Mouse (Mus musculus) thymus, adult 2 months (tissue): ENCODE data around the gene Etl4. TPM values are rescaled to one million over a fixed set of nuclear protein-coding genes. Genes with fewer than 3 reads are reported as not detected.

Source experiments
- DNase-seq: peaks from one replicate; pipeline ENCODE4 v3.0.0; 2021
- H3K27ac ChIP-seq: fragments of 200-500 bp; 2 replicates; pipeline ENCODE4 v1.5.1; 2012; ENCODE audit warnings: low read length, control low read depth; ENCODE audit not compliant: control insufficient read depth, insufficient read depth
- H3K27me3 ChIP-seq: fragments of 200-500 bp; 2 replicates; pipeline ENCODE4 v1.6.1; 2012; ENCODE audit warnings: mild to moderate bottlenecking, low read length, moderate library complexity, mixed read lengths; ENCODE audit not compliant: control insufficient read depth, insufficient read depth
- H3K36me3 ChIP-seq: fragments of 200-500 bp; 2 replicates; pipeline ENCODE4 v1.6.1; 2012; ENCODE audit warnings: mild to moderate bottlenecking, low read length, moderate library complexity; ENCODE audit not compliant: control insufficient read depth, insufficient read depth
- H3K4me1 ChIP-seq: fragments of 200-500 bp; replicated peaks from 2 replicates; pipeline ENCODE4 v1.6.1; 2012; ENCODE audit warnings: low read length; ENCODE audit not compliant: control insufficient read depth, insufficient read depth
- H3K4me3 ChIP-seq: fragments of 200-500 bp; 2 replicates; pipeline ENCODE4 v1.5.1; 2012; ENCODE audit warnings: mild to moderate bottlenecking, low read length, control low read depth, moderate library complexity; ENCODE audit not compliant: control insufficient read depth, insufficient read depth
- CTCF ChIP-seq: fragments of 200-500 bp; IDR thresholded peaks from 2 replicates; pipeline ENCODE4 v1.5.1; 2012; ENCODE audit warnings: mild to moderate bottlenecking, control low read depth, low read length, moderate library complexity, borderline replicate concordance; ENCODE audit not compliant: control insufficient read depth, poor library complexity, insufficient read depth; ENCODE audit errors: extremely low read depth
- POLR2A ChIP-seq: fragments of 200-500 bp; IDR thresholded peaks from 2 replicates; pipeline ENCODE4 v1.6.1; 2012; ENCODE audit warnings: mild to moderate bottlenecking, low read length, control low read depth, moderate library complexity; ENCODE audit not compliant: control insufficient read depth, poor library complexity, insufficient read depth; ENCODE audit errors: extremely low read depth
- WGBS: fragments of 180-500 bp; shearing (Covaris S2); methylation state at CpG from one replicate; pipeline ENCODE4 v1.1.7; 2018; 5-methylcytosine and 5-hydroxymethylcytosine counted together
- polyA plus RNA-seq: library from polyadenylated mRNA; depleted of rRNA; stranded (reverse); fragments of >200 nt; gene quantifications from 2 replicates; pipeline ENCODE4 v1.2.3, GENCODE M21; 2012

Etl4 gene
- polyA plus RNA-seq, 1 experiment, result 9.7 TPM

DNA sequence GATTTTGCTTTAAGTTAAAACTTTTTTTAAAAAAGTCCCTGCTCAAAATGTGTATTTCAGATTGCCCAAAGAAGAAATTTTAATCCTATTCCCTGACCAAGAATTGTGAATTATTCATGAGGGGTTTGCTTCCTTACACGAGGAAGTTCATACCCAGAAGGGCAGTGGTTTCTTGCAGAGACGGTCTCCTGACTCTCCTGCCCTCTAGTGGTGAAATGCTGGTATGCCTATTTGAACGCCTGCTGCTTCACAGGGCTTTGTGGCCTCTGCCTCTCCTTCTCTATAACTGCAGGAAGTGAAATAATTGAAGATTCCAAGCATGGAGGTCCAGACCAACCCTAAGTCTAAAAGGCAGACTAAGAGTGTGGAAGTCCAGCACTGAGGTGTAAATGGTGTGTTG is 585.1 kb downstream of the Etl4 start:
- TF ChIP-seq POLR2A (no peak), CTCF (no peak)

DNA sequence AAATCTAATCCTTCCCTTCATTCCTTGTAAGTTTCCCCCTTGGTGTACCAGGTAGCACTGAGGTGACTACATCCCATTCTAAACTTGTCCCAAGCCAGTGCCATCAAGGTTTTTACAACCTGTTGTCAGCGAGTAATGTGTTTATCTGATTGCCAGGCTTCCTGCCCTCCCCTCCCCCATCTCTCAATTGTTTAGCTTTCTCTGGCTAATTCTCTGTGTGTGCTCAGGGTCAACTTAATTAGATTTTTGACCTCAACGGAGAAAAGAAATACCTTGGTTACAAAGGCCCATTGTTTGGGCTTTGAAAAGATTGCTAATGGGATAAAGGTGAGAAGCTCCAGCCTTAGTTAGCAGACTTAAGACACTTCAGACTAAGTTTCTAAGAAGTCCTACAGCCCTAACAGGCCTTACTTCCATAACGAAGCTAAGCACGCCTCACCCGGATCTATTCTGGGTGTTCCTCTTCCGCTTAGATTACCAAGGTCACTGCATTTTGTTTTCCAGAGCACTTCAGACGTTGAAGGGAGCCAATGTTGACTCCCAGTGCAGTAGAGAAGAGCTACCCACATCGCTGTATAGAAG is 586.7 kb downstream of the Etl4 start:
- H3K4me1 ChIP-seq, result no peaks in the 10 kb centered on the region
- no peak for DNase-seq
- H3K4me3 ChIP-seq, result no peak overlapping the region
- WGBS, result 75% methylated on average over 8 of the region's 8 CpGs
- no peaks in the 10 kb centered on the region for H3K27me3 ChIP-seq
- TF ChIP-seq CTCF, result no peak
- no peak for TF ChIP-seq POLR2A
- no peak overlapping the region for H3K27ac ChIP-seq
- no peaks in the 10 kb centered on the region for H3K36me3 ChIP-seq

More for the DNA sequence above, 585.1 kb downstream of the Etl4 start:
- WGBS, result 13% methylated on average over 3 of the region's 3 CpGs
- DNase-seq, result peak; percentile 20
- Histone ChIP-seq H3K4me3 (no peak overlapping the region), H3K27me3 (no peaks in the 10 kb centered on the region), H3K36me3 (no peaks in the 10 kb centered on the region), H3K4me1 (no peaks in the 10 kb centered on the region), H3K27ac (no peak overlapping the region)

DNA sequence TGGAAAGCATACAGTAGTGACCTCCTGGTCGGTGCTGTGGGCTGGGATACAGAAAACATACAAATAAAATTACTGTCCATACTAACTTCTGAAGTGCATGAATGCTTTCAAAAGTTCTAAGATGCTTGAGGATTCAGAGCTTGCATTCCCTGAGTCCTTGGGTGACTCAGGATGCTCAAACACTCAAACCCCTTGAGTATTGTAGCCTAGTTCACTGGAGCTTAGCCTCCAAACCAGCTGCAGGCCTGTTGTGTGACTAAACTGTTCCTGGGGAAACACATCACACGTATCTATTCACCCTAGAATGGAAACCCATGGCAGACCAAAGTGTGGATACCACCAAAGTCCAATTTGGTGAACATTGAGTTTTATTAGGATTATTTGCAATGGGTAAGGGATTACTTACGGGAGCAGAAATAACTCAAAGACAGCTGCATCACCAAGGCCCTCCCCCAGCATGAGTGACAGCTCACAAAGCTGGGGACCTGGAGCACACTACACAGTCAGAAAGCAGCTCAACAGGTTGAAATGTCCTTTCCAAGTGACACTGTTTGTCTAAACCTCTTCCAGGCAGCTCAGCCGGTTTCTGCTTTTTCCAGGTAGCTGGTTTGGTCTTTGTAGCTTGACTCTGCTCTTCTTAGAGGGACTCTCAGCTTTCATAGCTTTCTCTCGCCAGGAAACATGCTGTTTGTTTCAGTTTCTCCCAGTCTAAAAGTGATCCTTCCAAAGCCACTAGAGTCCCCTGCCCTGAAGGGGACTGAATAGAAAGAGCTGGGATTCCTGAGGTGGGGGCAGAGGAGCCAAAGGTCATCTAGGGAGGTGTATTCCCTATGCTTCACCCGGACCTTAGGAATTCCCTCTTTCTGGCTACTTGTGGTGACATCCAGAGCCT is 598.5 kb downstream of the Etl4 start:
- no peak for DNase-seq
- TF ChIP-seq CTCF, result no peak
- TF ChIP-seq POLR2A, result no peak
- Histone ChIP-seq H3K36me3 (no peaks in the 10 kb centered on the region), H3K27me3 (no peaks in the 10 kb centered on the region), H3K4me1 (no peaks in the 10 kb centered on the region), H3K4me3 (no peak overlapping the region), H3K27ac (no peak overlapping the region)
- WGBS, result 64% methylated on average over 6 of the region's 6 CpGs

DNA sequence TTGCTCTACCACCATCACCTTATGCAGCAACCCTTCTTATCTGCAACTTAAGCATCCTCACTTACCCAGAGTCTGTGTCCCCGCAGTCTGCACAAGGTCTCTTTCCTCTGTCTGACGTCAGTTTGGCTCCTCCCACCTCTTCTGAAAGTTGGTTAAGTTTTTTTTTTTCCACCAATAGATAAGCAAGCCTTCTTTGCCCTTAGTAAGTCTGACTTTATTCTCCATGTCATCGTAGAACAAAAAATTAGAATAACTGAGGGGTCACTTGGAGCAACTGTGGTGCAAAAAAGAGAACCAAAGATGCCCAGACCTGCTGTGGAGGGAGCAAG is 599.1 kb downstream of the Etl4 start:
- no peak for DNase-seq
- 63% methylated on average over 3 of the region's 3 CpGs for WGBS
- TF ChIP-seq CTCF (no peak), POLR2A (no peak)
- Histone ChIP-seq H3K4me1 (no peaks in the 10 kb centered on the region), H3K36me3 (no peaks in the 10 kb centered on the region), H3K27me3 (no peaks in the 10 kb centered on the region), H3K27ac (no peak overlapping the region), H3K4me3 (no peak overlapping the region)

DNA sequence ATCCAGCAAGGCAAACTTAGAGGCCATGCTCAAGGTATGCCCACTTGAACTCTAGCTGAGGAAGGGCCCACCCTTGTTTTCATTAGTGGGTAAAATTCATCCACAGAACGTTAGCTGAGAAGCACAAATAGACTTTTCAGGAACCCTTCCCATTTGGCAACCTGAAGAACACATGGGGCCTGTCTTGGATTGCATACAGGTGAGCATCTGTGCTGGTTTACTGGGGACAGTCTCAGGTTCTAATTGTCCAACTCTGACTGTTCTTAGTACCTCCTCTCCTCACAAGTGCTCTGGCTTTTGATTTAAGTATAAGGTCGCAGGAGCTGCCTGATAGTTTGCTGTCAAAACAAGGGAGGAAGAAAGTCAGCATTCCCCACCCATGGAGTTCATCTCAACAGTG is 600.5 kb downstream of the Etl4 start:
- H3K27ac ChIP-seq, result no peak overlapping the region
- DNase-seq, result no peak
- no peak for TF ChIP-seq CTCF
- H3K36me3 ChIP-seq, result no peaks in the 10 kb centered on the region
- no peaks in the 10 kb centered on the region for H3K27me3 ChIP-seq
- WGBS, result 80% methylated on average over 2 of the region's 2 CpGs
- no peak overlapping the region for H3K4me3 ChIP-seq
- no peaks in the 10 kb centered on the region for H3K4me1 ChIP-seq

DNA sequence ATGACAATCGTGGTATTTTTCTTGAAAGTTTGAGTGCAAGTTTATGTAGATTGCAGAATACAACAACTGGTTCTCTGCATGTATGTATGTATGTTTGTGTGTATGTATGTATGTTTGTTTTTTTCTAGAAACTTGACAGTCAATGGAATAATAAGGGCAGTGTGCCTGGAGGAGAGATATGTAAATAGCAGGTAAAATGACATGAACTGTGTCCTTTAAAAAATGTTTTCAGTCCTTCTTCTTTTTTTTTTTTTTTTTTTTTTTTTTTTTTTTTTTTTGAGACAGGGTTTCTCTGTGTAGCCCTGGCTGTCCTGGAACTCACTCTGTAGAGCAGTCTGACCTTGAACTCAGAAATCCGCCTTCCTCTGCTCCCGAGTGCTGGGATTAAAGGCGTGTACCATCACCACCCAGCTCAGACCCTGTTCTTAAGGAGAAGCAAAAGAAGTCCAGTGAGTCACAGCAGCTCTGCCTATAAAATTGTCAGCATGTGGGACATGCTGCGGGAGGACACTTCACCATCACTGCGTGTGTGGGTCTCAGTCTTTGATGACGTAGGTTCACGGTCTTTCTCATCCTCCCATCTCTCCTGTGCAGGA is 606.8 kb downstream of the Etl4 start:
- H3K27ac ChIP-seq, result no peak overlapping the region
- 94% methylated on average over 8 of the region's 8 CpGs for WGBS
- no peak for DNase-seq
- TF ChIP-seq CTCF, result no peak
- TF ChIP-seq POLR2A, result no peak
- no peaks in the 10 kb centered on the region; the same call in 1 of the 2 replicates for H3K27me3 ChIP-seq
- no peaks in the 10 kb centered on the region for H3K4me1 ChIP-seq
- H3K4me3 ChIP-seq, result no peak overlapping the region
- H3K36me3 ChIP-seq, result no peaks in the 10 kb centered on the region
